Mouse (Mus musculus): ENCODE results near the gene 1700021F05Rik.
"Not testable (repeated sequence)": the region's sequence is repeated elsewhere in the genome, so short reads cannot be mapped to it uniquely, and the experiment has no call there.

The 1700021F05Rik gene

GRCm38 (mm10) chr10:43538831-43539230 lies 2.0 kb downstream of the 1700021F05Rik start:
- DNase-seq (ENCODE audit: low spot score), result no peak

- DNase-seq (ENCODE audit: low spot score), result no peak
Observed at GRCm38 (mm10) chr10:43537652-43538051, 3.1 kb downstream of the 1700021F05Rik start.

GRCm38 (mm10) chr10:43534382-43534781 lies 6.4 kb downstream of the 1700021F05Rik start:
- DNase-seq (ENCODE audit: low spot score), result no peak

- DNase-seq (ENCODE audit: low spot score), result peak; percentile 87
Observed at GRCm38 (mm10) chr10:43527283-43528269, 13.2 kb downstream of the 1700021F05Rik start.

GRCm38 (mm10) chr10:43523931-43524330 lies 16.9 kb downstream of the 1700021F05Rik start, which contains the start of gene Gm9803:
Gene Gm9803 (plus strand): TSS chr10:43524084.
- not testable (repeated sequence) for DNase-seq (ENCODE audit: low spot score)

GRCm38 (mm10) chr10:43519977-43520376 lies 20.8 kb downstream of the 1700021F05Rik start:
- no peak for DNase-seq (ENCODE audit: low spot score)

- DNase-seq (ENCODE audit: low spot score), result no peak
Observed at GRCm38 (mm10) chr10:43518368-43518767, 22.4 kb downstream of the 1700021F05Rik start.

GRCm38 (mm10) chr10:43517836-43518235 lies 23.0 kb downstream of the 1700021F05Rik start:
- DNase-seq (ENCODE audit: low spot score), result no peak

GRCm38 (mm10) chr10:43516992-43517660 lies 23.7 kb downstream of the 1700021F05Rik start:
- DNase-seq (ENCODE audit: low spot score), result no peak

GRCm38 (mm10) chr10:43512976-43513375 lies 27.8 kb downstream of the 1700021F05Rik start:
- no peak for DNase-seq (ENCODE audit: low spot score)

- no peak for DNase-seq (ENCODE audit: low spot score)
Observed at GRCm38 (mm10) chr10:43509228-43509627, 31.6 kb downstream of the 1700021F05Rik start.

- DNase-seq (ENCODE audit: low spot score), result no peak
Observed at GRCm38 (mm10) chr10:43507051-43507450, 33.7 kb downstream of the 1700021F05Rik start.

- DNase-seq (ENCODE audit: low spot score), result no peak
Observed at GRCm38 (mm10) chr10:43504291-43504690, 36.5 kb downstream of the 1700021F05Rik start.

GRCm38 (mm10) chr10:43502599-43502998 lies 38.2 kb downstream of the 1700021F05Rik start:
- no peak for DNase-seq (ENCODE audit: low spot score)

GRCm38 (mm10) chr10:43490846-43491245 lies 49.9 kb downstream of the 1700021F05Rik start:
- DNase-seq (ENCODE audit: low spot score), result no peak

GRCm38 (mm10) chr10:43490034-43490433 lies 50.8 kb downstream of the 1700021F05Rik start:
- DNase-seq (ENCODE audit: low spot score), result no peak

- DNase-seq (ENCODE audit: low spot score), result no peak
Observed at GRCm38 (mm10) chr10:43489550-43489949, 51.2 kb downstream of the 1700021F05Rik start.

GRCm38 (mm10) chr10:43489139-43489538 lies 51.7 kb downstream of the 1700021F05Rik start:
- no peak for DNase-seq (ENCODE audit: low spot score)

- DNase-seq (ENCODE audit: low spot score), result no peak
Observed at GRCm38 (mm10) chr10:43488258-43488657, 52.5 kb downstream of the 1700021F05Rik start.

GRCm38 (mm10) chr10:43487441-43488010 lies 53.3 kb downstream of the 1700021F05Rik start:
- DNase-seq (ENCODE audit: low spot score), result no peak

- no peak for DNase-seq (ENCODE audit: low spot score)
Observed at GRCm38 (mm10) chr10:43485751-43486268, 55.0 kb downstream of the 1700021F05Rik start.

- DNase-seq (ENCODE audit: low spot score), result peak; percentile 90
Observed at GRCm38 (mm10) chr10:43483426-43483995, 57.3 kb downstream of the 1700021F05Rik start.
